Mouse (Mus musculus): ENCODE data around the gene F5.

DNA sequence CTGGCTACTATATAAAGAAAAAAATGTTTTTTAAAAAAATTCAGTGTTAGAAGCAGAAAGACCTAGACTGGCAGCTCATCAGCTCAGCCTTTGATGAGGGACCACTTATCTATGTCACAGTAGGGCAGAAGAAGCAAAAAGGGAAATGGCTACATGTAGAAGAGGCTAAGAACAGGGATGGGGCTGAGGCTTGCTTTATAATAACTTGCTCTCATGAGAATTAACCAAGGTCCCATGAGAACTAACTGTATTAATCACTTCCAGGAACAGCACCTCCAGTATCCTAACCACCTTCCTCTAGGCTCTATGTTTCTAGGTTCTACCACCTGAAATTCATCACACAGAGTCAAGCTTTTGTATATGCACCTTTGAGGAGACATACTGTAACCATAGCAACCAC is 25.2 kb downstream of the F5 start:
- TF ChIP-seq CTCF (IDR thresholded peaks at IDR 0.05; ENCODE audit: control insufficient read depth, insufficient read depth, insufficient replicate concordance, low read depth, low read length) (no peak), POLR2A (IDR thresholded peaks at IDR 0.05; ENCODE audit: control insufficient read depth, low read depth, low read length) (no peak)

Measured in testis, adult 2 months (tissue).